Mouse (Mus musculus): ENCODE results near the gene Gm11361. TPM values are rescaled to one million over a fixed set of nuclear protein-coding genes. Genes with fewer than 3 reads are reported as not detected.

Gene Gm11361
- polyA plus RNA-seq, 1 experiment from 2014 or later: 4.6 TPM

Other genes with a start within 250 kb of the Gm11361 start
- not detected in 2 replicates for gene Prl4a1, start 241.3 kb upstream of the Gm11361 start, polyA plus RNA-seq (2014; fragmentation: Nextera tagmentation; extraction: Ambion mirVana)
- not detected in 2 replicates for gene Prl5a1, start 115.0 kb upstream of the Gm11361 start, polyA plus RNA-seq (2014; fragmentation: Nextera tagmentation; extraction: Ambion mirVana)

Measured in stomach, embryonic 14.5 days (tissue).